Mouse (Mus musculus) cerebellum, adult 2 months (tissue): ENCODE measurements around the gene Cga. TPM values are rescaled to one million over a fixed set of nuclear protein-coding genes. Genes with fewer than 3 reads are reported as not detected.
"Not testable (repeated sequence)": the region's sequence is repeated elsewhere in the genome, so short reads cannot be mapped to it uniquely, and the experiment has no call there.

ENCODE experiments used
- DNase-seq, 2 experiments: peaks; one replicate each; pipeline ENCODE4 v3.0.0; 2021
- H3K27ac ChIP-seq: fragments of 200-500 bp; 2 replicates; pipeline ENCODE4 v1.5.1; 2012; ENCODE audit warnings: low read length, control low read depth, inconsistent platforms; ENCODE audit not compliant: insufficient read depth
- H3K27me3 ChIP-seq: fragments of 200-500 bp; 2 replicates; pipeline ENCODE4 v1.6.1; 2012; ENCODE audit warnings: inconsistent platforms, mild to moderate bottlenecking, low read length, moderate library complexity; ENCODE audit not compliant: control insufficient read depth, insufficient read depth
- H3K4me1 ChIP-seq: fragments of 200-500 bp; 2 replicates; pipeline ENCODE4 v1.6.1; 2011; ENCODE audit warnings: low read length; ENCODE audit not compliant: control insufficient read depth, insufficient read depth
- H3K4me3 ChIP-seq: fragments of 200-500 bp; replicated peaks from 2 replicates; pipeline ENCODE3; 2011; ENCODE audit warnings: mild to moderate bottlenecking, low read depth, low read length, control low read depth; ENCODE audit not compliant: insufficient read depth
- CTCF ChIP-seq: fragments of 200-500 bp; IDR thresholded peaks from 2 replicates; pipeline ENCODE4 v1.5.1; 2011; ENCODE audit warnings: low read depth, mild to moderate bottlenecking, control low read depth, low read length, moderate library complexity, borderline replicate concordance; ENCODE audit not compliant: insufficient read depth
- POLR2A ChIP-seq: fragments of 200-500 bp; IDR thresholded peaks from 2 replicates; pipeline ENCODE4 v1.6.1; 2011; ENCODE audit warnings: low read length, control low read depth, borderline replicate concordance; ENCODE audit not compliant: insufficient read depth
- WGBS: fragments of 180-500 bp; shearing (Covaris S2); methylation state at CpG from one replicate; pipeline ENCODE4 v1.1.7; 2018; 5-methylcytosine and 5-hydroxymethylcytosine counted together
- polyA plus RNA-seq: library from polyadenylated mRNA; depleted of rRNA; stranded (reverse); fragments of >200 nt; gene quantifications from 2 replicates; pipeline ENCODE4 v1.2.3, GENCODE M21; 2012

Cga gene
- polyA plus RNA-seq, 1 experiment = not detected

- no peak for DNase-seq
- no peaks in the 10 kb centered on the region for H3K4me1 ChIP-seq
- TF ChIP-seq POLR2A (no peak), CTCF (no peak)
- no peaks in the 10 kb centered on the region for H3K27me3 ChIP-seq
- H3K27ac ChIP-seq = no peak overlapping the region
- no peak overlapping the region for H3K4me3 ChIP-seq
- 89% methylated on average over 1 of the region's 1 CpGs for WGBS
These were observed 5.7 kb downstream of the Cga start for GRCm38 (mm10) chr4:34899322-34899721.

- no peak for DNase-seq
- H3K4me1 ChIP-seq = no peaks in the 10 kb centered on the region
- TF ChIP-seq CTCF = no peak
- no peak for TF ChIP-seq POLR2A
- H3K27me3 ChIP-seq = no peaks in the 10 kb centered on the region
- H3K4me3 ChIP-seq = no peak overlapping the region
- 43% methylated on average over 9 of the region's 9 CpGs for WGBS
- H3K27ac ChIP-seq = no peak overlapping the region
These were observed 6.6 kb downstream of the Cga start for GRCm38 (mm10) chr4:34900155-34900554.

GRCm38 (mm10) chr4:34901166-34901565 is 7.6 kb downstream of the Cga start:
- Histone ChIP-seq H3K27me3 (no peaks in the 10 kb centered on the region; the same call in 1 of the 2 replicates), H3K4me3 (no peak overlapping the region), H3K27ac (no peak overlapping the region), H3K4me1 (no peaks in the 10 kb centered on the region)
- TF ChIP-seq CTCF (no peak), POLR2A (no peak)
- no peak for DNase-seq
- WGBS = 76% methylated on average over 4 of the region's 4 CpGs

GRCm38 (mm10) chr4:34901582-34901981 is 8.0 kb downstream of the Cga start:
- H3K4me1 ChIP-seq = not testable (repeated sequence)
- 81% methylated on average over 3 of the region's 3 CpGs for WGBS

GRCm38 (mm10) chr4:34905396-34905795 is 11.8 kb downstream of the Cga start:
- TF ChIP-seq POLR2A = no peak
- no peak for TF ChIP-seq CTCF
- no peak overlapping the region for H3K27ac ChIP-seq
- no peak for DNase-seq
- H3K4me3 ChIP-seq = no peak overlapping the region
- no peaks in the 10 kb centered on the region for H3K4me1 ChIP-seq
- 63% methylated on average over 5 of the region's 5 CpGs for WGBS
- H3K27me3 ChIP-seq = no peaks in the 10 kb centered on the region; the same call in 1 of the 2 replicates

More at GRCm38 (mm10) chr4:34901582-34901981, 8.0 kb downstream of the Cga start:
- H3K27ac ChIP-seq, H3K27me3 ChIP-seq, DNase-seq, H3K4me3 ChIP-seq: not testable (repeated sequence)

GRCm38 (mm10) chr4:34906151-34906550 is 12.6 kb downstream of the Cga start:
- WGBS = 79% methylated on average over 4 of the region's 4 CpGs
- no peak for TF ChIP-seq POLR2A
- TF ChIP-seq CTCF = no peak
- Histone ChIP-seq H3K27me3 (no peaks in the 10 kb centered on the region; the same call in 1 of the 2 replicates), H3K4me3 (no peak overlapping the region), H3K27ac (no peak overlapping the region), H3K4me1 (no peaks in the 10 kb centered on the region)
- no peak for DNase-seq

- H3K4me1 ChIP-seq = no peaks in the 10 kb centered on the region
- H3K27me3 ChIP-seq = no peaks in the 10 kb centered on the region; the same call in 1 of the 2 replicates
These were observed 13.4 kb downstream of the Cga start for GRCm38 (mm10) chr4:34907026-34907425.

GRCm38 (mm10) chr4:34908127-34908526 is 14.5 kb downstream of the Cga start:
- no peak overlapping the region for H3K27ac ChIP-seq
- H3K27me3 ChIP-seq = no peaks in the 10 kb centered on the region; the same call in 1 of the 2 replicates
- TF ChIP-seq POLR2A = no peak
- no peak for TF ChIP-seq CTCF
- no peak overlapping the region for H3K4me3 ChIP-seq
- DNase-seq = no peak
- 93% methylated on average over 7 of the region's 7 CpGs for WGBS
- H3K4me1 ChIP-seq = no peaks in the 10 kb centered on the region

More at GRCm38 (mm10) chr4:34907026-34907425, 13.4 kb downstream of the Cga start:
- TF ChIP-seq CTCF (no peak), POLR2A (no peak)
- H3K27ac ChIP-seq = no peak overlapping the region
- no peak overlapping the region for H3K4me3 ChIP-seq
- no peak for DNase-seq
- WGBS = 54% methylated on average over 14 of the region's 14 CpGs
